Mouse (Mus musculus): ENCODE data around the gene Triml2.

DNA sequence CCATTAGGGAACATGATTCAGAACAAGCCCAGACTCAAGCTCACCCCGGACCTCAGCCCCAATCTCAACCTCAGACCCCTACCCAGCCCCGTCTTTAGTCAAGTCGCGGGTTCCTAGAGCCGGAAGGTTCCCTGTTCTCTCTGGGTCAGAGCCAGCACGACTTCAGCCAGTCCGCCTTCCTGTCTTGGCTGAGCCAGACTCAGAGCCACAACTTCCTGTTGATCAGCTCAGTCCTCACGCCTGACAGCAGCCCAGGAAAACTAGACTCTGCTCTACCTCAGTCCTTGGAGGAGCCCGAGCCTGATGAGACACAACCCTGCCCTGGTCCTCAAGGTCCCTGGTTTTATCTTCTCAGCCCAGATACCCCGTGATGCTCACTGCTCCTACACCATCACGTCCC lies 17.1 kb upstream of the Triml2 start:
- TF ChIP-seq EP300 (IDR thresholded peaks at IDR 0.05; ENCODE audit: insufficient read depth, low read depth, low read length) (no peak), POLR2A (IDR thresholded peaks at IDR 0.05; ENCODE audit: insufficient read depth, low read depth, low read length) (no peak)
